Mouse (Mus musculus) ovary, postnatal 10 days (tissue): ENCODE measurements around the gene Gucy2f.
"Not testable (repeated sequence)": the region's sequence is repeated elsewhere in the genome, so short reads cannot be mapped to it uniquely, and the experiment has no call there.

Experiments used
- DNase-seq: peaks from one replicate; pipeline ENCODE4 v3.0.0; 2022; ENCODE audit warnings: low spot score

Gene Gucy2f

DNA sequence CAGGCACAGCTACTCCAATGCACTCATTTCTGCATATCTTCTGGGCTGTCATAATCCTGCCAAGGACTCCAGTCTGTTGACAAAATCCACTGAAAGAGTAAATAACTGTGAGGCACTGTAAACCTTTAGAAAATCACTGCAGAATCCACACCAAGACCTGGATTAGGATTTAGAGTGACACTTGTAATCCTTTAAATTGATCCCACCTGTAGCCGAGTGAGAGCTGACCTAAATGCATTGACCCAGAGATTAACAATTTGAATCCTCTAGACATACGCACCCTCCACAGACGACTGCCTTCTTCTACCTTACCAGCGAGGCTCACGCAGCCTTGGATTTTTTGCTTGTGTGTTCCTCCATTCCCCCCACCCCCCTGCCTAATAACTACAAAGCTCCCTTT, at the start of gene Gucy2f:
Gucy2f (minus strand) TSS at position 101 of the 400 bp plus-strand sequence.
- no peak for DNase-seq

GRCm38 (mm10) chrX:142245682-142246327, 49.1 kb upstream of the Gucy2f start:
- no peak for DNase-seq

DNA sequence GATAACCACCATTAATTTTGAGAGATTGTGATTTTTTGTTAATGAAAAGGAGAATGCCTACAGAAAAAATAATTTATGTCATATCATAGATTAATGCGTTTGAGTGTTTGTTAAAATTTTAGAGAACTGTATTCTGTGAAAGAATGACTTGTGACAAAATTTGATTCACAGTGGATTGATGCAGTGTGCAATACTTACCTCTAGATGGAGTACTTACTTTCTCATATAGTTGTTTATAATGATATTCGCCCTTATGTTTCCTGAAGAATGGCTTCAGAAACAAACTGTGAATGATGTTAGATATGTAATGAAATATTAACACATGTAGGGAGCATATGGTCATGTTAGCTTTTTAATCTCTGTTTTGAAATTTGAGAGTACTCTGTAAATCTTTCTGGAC, 40.4 kb upstream of the Gucy2f start:
- no peak for DNase-seq

DNA sequence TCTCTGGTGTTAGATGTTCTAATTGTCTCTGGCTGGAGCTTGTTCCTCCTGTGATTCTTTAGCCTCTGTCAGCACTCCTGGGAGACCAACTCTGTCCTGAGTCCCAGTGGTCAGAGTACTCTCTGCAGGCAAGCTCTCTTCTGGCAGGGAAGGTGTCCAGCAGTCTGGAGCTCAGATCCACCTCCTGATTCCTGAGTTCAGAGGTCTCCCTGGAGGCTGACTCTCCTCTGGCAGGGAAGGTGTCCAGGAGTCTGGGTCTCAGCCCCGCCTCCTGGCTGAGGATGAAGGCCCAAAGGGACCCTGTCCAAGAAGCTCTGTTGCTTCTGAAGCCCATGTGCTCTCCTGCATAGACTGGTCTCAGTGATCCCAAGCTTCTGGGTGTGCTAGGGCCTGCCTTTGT, 39.4 kb upstream of the Gucy2f start:
- not testable (repeated sequence) for DNase-seq

DNA sequence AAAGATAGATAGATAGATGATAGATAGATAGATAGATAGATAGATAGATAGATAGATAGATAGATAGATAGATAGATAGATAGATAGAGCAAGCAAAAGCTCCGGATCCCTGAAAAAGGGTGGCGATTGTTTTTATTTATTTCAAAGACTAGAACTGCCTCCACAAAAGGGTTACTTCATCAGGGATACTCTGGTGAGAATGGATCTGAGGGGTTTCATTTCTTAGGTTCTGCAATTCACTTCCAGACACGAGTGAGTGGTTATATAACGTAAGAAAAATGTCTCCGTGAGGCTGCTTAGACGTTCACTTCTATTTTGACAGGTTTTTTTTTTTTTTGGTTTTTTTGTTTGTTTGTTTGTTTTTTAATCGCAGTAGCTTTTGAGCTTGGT, 32.0 kb upstream of the Gucy2f start:
- no peak for DNase-seq

- peak; percentile 31 for DNase-seq
Observed at GRCm38 (mm10) chrX:142228055-142228768, 31.5 kb upstream of the Gucy2f start.

DNA sequence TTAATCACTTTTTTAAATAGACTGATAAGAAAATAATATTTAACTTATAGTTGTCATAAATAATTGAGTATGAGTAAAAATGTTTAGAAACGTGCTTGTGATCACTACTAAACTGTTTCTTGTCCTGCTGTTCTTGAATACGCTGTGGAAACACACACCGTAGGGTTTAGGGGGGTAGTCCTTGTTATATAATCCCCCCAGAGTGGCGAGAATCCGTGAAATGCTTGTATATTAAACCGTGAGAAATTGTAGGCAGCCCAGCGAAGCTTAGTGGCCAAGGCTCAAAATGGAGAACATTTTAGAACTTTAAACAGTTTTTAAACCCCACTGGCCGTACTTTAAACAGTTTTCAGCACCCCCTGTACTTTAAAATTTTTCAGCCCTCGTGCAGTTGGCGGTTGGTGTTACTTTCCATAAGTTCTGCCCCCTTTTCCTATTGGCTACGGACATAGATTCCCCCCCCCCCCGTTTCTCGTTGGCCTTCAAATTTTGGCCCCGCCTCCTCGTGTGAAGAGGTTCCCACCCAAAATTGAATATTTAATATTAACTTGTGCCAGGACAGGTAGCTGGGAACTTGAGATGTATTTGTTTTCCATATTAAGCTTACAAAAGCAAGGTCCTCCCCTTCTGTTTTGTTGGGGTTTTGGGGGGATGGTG, 30.8 kb upstream of the Gucy2f start:
- no peak for DNase-seq

- DNase-seq, result no peak
Observed at GRCm38 (mm10) chrX:142226542-142226941, 29.8 kb upstream of the Gucy2f start, which contains the start of gene Nxt2. Nxt2 (plus strand) TSS chrX:142226770.

GRCm38 (mm10) chrX:142200295-142200694, 3.6 kb upstream of the Gucy2f start:
- no peak for DNase-seq

GRCm38 (mm10) chrX:142195551-142195950, 1.2 kb downstream of the Gucy2f start:
- DNase-seq, result no peak

DNA sequence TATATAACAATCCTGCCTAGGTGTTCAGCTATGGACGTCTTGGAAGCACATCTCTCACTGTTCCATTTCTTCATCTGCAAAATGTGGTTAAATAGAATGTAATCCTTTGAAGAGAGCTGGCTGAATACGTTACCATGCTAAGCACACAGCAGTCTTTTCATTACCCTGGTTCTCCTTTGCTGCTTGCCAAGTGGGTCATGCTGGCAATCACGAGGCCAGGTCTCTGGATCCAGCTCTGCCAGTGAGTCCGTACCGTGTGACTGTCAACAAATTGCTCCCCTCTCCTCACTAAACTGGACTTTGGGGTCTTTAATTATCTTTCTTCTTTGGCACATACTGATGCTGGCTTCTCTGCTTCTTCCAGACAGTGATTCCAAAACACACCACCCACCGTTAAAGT, 2.3 kb downstream of the Gucy2f start:
- DNase-seq, result no peak

- DNase-seq, result no peak
Observed at GRCm38 (mm10) chrX:142190355-142190754, 6.4 kb downstream of the Gucy2f start.

DNA sequence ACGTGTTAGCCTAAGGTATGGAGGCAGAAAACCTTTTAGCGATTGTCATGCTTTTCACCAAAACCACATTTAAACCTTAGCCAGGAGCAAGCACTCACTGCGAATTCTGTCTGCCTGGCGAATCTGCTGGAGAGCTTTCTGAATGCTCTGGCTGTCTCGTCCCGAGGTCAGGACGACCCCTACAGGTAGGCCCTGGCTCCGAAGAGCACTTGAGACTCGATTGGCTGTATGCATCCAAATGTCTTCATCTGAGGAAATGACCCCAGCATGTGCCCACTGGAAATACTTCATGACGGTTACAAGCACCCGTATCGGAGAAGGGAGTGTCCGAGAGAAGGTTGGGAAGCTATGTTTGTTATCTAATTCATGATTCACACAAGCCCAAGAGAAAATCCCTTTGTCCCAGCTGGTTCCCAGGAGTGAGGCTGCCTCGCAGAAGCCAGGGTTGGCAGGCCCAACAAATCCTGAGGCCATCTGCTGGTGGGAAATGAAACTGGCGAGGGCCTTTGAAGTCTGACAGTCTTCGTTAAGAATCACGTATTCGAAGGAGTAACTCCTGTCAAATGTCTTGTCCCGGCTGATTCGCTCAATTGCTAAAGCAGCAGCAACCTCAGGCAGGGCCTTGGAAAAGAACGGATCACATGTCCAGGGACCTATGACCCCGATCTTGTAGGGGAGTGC, 7.6 kb downstream of the Gucy2f start:
- DNase-seq, result no peak

- no peak for DNase-seq
Observed at GRCm38 (mm10) chrX:142182026-142182425, 14.7 kb downstream of the Gucy2f start.

DNA sequence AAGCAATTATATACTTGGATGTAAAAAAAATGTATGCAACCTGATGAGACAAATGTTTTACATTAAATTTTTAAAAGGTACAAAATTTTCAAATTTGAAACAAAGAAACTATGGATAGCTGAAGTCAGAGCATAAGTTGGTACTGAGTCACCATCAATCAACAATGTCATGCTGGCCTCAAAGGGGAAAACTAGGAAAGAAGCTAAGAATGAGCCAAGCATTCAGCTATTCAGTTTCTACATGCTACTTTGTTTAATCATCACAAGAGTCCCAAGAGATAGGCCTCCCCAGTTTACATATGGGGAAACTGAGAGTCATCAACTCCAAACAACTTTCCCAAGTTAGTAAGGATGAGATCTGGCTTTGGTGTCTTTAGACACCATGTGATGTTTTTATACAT, 19.8 kb downstream of the Gucy2f start:
- DNase-seq, result no peak

DNA sequence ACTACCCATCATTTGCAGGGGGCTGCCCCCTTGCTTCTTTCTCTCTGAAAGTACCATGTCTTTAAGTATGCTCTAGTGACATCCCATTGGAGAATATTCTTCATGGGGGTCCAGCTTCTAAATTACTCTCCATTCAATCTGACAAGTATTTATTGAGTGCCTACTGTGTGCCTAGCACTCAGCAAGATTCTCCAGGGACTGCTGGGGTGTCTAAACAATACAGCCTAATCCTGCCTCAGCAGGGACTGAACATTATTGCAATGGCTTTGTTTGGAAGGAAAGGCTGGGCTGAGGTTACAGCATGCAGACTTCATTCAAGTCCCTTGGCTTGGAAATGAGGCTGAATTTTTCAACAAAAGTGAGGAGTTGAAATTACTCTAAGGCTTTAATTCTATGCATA, 81.0 kb downstream of the Gucy2f start:
- no peak for DNase-seq

GRCm38 (mm10) chrX:142111236-142111635, 85.5 kb downstream of the Gucy2f start:
- DNase-seq, result no peak

DNA sequence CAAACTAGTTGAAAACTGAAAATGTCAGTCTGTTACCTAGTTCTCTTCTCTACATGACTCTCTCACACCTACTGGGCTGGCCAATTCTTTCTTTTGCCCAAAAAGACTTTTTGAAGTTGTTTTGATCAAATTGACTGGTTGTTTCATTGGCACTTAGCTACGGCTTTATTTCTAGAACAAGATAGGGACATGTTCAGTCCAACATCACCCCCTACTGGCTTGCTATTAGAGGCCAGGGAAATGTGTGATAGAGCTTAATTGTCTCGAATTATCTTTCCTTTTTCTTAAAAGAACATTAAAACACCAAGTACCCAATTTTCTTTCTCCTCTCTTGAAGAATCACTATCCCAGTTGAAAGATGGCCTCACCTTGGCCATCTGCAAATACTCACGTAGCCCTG, 99.8 kb downstream of the Gucy2f start:
- DNase-seq, result no peak

GRCm38 (mm10) chrX:142095579-142095978, 101.2 kb downstream of the Gucy2f start:
- DNase-seq, result no peak

DNA sequence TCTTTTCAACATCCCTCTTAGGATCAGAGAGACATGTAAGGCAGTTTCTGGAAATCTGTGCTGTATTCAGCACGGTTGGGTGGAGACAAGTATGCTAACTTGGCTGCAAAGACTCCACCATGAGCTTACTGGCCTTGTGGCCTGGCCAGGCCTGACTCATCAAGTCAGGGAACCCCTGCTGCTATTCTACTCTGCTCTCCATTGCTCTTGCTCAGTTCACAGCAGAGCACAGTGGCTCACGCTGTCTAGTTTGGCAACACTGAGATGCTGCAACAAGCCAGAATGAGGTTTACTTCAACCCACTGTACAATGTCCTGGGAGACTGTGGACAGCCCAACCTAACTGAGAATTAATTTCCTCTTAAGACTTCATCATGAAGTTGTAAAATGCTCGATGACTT, 134.1 kb downstream of the Gucy2f start:
- DNase-seq, result no peak
